Mouse (Mus musculus) testis, adult 10 weeks (tissue): ENCODE results near the gene Stk11. TPM values are rescaled to one million over a fixed set of nuclear protein-coding genes. Genes with fewer than 3 reads are reported as not detected.

ENCODE experiments used
- polyA plus RNA-seq: library from polyadenylated mRNA; stranded (reverse); fragments of 350-450 nt; fragmentation: Illumina TruSeq; extraction: RNeasy Lipid Tissue Mini Kit (QIAGEN cat#74804); gene quantifications from one replicate; pipeline ENCODE4 v1.2.3, GENCODE M21; 2014; ENCODE audit warnings: low read depth, low replicate concordance

Gene Stk11
- polyA plus RNA-seq, result 7.2 TPM

DNA sequence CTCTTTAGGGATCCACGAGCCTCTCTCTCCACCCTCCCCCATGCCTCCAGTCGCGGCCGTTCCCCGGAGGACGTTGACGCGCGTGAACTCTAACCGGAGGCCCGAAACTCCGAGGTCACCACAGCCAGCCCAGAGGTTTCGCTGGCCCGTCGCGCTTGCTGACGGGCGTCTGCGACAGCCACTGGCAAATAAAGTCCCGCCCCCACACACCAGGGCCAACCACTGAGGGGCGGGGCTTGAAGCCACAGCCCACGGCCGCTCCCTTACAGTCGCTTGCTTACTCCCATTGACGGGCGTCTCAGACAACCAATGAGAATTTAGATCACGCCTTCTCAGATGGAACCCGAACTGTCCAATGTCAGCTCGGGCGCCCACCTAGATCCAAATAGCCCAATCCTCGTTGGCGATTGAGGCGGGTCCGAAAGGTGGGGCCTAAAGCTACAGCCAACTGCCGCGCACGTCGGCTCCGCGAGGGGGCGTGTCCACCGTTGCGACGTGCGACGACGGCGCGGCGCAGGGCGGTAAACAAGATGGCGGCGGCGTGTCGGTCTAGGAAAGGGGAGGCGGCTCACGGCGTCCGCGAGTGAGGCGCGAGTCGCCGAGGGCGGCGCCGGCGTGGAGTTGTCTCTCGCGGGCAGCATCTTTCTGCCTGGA, at the start of gene Stk11:
Stk11 (plus strand) TSS at position 514 of the 654 bp plus-strand sequence.

DNA sequence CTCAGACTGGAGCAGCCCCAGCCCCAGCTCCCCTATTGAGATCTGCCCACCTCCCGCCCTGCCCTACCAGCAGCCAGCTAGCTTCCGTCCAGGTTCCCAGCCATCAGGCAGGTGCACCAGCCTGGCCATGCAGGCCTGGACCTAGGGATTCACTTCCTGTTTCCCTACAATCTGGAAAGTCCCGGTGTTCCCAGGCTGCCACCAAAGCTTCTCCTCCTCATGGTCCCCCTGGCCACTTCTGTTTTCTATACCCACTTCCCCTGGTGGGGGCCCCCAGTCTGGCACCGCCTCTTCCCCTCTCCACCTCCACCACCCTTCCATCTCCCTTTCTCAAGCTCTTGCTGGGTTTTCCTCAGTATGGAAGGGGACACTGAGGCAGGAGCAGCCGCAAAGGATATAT, 10.1 kb upstream of the Stk11 start, which contains the start of gene Sbno2:
Sbno2 (minus strand) TSS at position 112 of the 400 bp plus-strand sequence.

DNA sequence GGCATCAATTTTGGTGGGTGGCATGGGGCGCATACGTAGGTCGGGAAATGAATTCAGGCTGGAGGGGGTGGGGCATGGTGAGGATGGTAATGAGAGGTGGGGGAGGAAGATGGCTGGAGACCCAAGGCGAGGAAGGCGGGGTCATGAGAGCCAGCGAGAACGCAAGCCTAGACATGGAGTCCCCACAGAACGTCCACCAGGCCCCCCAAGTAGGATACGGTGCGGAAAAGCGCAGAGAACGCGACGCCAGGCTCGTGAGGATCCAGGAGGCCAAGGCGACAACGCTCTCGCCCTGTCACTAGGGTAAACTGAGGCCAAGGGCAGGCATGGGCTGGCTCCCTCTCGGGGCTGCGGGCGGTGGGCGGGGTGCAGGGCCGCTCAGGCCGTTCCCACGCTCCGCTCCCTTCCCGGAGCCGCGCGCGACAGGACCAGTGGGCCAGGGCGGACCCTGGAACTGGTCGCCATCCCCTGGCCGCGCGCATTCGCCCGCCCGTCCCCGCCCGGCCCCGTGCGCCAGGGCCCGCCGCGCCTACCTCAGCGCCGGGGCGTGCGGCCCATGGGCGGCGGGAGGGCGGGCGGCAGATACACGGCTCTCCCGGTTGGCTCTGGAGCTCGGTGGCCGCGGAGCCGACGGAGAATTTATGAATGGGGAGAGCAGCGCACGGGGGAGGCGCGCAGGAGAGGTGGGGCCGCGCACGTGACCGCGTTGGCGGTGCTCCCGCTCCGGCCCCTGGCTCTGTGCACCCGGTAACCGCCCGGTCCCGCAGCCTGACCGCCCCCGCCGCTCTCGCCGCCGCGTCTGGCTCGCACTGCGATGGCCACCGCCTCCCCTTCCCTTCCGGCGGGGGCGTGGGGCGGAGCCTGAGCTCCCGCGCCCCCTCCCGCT, 23.2 kb downstream of the Stk11 start, which contains the start of gene Atp5d:
Atp5d (plus strand) TSS at position 80 of the 886 bp plus-strand sequence.

DNA sequence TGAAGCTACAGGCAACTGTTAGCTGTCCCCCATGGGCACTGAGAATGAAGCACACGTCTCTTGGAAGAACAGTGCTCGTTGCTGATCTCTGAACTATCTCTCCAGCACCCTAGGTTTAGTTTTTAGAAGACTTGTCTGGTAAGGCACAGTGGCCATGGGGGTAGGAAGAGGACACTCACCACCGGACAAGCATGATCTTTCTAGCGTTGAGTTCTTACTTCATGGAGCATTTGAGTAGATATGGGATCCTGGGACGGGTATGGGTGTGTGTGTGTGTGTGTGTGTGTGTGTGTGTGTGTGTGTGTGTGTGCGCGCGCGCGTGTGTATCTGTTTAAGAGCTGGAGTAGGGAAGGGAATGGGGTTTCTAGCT, 25.0 kb downstream of the Stk11 start, which contains the start of gene Cbarp:
Cbarp (minus strand) TSS at position 170 of the 370 bp plus-strand sequence.

DNA sequence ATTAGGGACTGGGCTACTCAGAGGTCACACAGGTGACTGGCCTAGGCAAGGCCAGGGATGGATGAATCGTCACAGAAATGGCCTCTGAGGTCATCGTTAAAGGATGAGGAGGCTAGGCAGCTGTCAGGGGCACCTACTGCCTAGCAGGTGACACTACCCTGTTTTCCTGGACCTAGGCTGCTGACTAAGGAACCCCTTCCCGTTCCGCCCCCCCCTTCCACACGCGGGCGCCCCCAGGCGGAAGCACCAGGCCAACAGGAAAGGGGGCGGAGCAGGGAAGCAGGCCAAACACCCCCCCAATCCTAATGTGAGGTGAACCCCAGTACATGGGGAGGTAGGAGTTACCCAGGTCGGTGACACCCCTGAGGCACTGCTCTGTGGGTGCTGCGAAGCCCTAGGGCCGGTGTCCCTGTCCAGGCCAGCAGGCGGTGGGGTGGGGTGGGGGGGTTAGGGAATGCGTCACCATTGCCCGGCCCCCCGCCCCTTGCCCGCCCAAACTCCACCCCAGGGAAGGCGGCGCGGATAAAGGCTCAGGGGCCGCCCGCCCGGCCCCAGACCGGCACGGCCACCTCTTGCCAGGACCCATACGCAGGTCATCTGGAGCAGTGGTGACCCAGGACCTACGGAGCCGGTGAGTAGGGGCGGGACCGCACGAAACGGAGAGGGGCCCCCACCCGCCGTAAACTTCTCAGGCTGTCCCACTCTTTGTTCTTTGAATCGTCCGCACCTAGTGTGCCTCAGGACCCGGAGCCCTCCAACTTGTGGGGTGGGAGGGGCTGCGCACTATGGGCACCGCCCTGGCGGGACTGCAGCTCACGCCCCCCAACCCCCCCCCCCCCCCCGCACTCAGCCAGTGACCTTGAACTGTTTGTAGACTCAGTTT, 32.4 kb downstream of the Stk11 start, which contains the start of gene Midn:
Midn (plus strand) TSS at position 554 of the 883 bp plus-strand sequence.

DNA sequence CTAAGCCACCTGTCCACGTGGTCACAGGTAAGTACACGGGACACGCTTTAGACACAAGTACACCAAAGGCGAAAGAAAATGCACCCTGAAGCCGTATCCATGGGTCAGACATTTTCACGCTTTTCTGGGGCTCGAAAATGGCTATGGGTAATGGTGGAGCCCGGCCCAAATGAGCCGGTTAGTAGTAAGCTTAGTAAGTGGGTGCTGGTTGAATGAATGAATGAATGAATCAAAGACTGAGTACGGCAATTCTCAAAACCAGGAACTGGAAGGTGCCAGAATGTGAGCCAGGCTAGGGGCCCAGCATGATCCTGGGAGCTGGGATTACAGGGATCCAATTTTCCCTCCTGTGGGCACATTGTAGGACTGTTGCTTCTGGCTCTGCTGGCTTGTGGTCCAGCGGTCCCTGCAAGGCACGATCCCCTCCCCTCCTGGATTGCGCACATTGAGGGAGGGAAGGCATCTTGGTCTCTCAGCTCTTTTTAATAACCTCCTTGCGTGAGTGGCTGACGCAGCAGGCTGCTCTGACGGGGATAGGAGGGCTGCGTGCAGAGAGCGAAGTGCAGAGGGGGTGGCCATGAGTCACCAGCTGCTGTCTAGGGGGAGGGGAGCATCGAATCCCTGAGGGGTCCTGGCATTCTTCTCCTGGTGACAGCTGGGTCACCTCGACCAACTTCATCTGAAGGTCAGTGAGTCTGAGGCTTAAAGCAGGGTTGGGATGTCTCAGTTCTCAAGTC, 50.0 kb downstream of the Stk11 start, which contains the start of gene Cirbp:
Cirbp (plus strand) TSS at position 594 of the 737 bp plus-strand sequence.

DNA sequence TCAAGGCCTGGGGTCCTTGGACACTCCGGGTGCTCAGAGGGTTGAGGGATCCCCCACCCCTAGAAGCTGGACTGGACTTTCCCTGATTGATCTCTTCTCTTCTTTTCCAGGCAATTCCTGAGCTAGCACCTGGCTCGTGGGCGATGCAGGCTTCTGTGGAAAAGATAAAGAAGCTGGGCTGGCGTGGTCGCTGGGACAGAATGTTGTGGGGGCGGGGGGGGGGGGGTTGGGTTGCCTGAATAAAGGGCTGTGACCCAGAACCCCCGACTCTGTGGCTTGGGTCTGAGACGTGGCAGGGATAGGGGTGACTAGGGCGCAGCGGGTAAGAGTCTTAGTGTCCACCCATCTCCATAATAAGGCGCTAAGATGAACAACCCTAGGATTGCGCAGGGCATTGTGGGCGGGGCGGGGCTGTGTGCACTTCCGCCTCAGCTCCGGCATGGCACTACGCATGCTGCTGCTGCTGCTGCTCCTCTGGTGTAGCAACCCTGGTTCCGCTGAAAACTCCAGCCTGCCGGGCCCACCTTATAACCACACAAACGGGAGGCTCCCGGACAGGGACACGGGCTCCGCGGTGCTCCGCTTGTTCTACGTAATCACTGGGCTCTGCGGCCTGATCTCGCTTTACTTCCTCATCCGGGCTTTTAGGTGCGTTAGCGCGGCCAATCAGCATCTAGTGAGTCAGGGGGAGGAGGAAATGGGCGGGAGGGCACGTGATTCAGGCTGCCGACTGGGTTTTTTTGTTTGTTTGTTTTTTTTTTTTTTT, 57.1 kb downstream of the Stk11 start, which contains the start of gene 1600002K03Rik:
1600002K03Rik (plus strand) TSS at position 418 of the 766 bp plus-strand sequence.

DNA sequence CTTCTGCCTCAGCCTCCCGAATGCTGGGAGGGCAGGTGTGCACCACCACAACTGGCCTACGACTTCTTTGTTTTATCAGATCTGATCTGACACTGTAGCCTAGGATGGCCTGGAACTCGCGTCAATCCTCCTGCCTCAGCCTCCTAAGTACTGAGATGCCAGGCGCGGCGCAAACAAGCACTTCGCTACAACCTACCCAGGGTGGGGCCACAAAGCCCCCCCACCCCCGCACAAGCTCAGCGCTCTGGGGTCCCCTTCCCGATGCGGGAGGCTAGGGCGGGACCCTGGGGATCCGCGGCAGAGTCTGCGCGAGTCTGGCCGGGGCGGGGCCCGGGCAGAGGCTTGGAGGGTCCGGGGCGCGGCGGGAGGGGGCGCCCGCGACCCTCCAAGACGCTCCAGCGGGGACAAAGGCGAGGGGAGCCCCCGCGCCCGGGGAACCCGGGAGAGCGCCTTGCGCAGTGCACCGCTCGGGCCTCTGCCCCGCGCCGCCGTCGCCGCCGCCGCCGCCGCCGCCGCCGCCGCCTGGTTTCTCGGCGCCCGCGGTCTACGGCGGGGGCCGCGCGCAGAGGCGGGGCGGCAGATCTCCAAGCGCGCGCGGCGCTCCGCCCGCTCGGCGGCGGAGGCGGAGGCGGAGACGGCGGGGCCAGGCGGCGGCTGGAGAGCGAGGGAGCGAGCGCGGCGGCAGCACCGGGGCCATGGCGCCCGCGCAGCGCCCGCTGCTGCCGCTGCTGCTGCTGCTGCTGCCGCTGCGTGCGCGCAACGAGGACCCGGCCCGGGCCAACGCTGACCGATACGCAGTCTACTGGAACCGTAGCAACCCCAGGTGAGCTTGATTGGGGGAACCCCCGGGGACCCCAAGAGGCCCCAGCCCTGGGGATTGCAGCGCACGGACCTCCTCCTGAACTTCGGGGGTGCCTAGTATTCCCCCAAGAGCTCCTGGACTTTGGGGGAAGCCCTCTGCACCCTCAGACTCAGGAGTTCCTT, 63.8 kb downstream of the Stk11 start, which contains the start of gene Efna2:
Efna2 (plus strand) TSS at position 415 of the 984 bp plus-strand sequence.

Other genes with a start within 250 kb of the Stk11 start
- gene Prtn3, start 241.3 kb upstream of the Stk11 start, polyA plus RNA-seq, result not detected
- not detected for gene Plppr3, start 241.2 kb upstream of the Stk11 start, polyA plus RNA-seq
- gene Elane, start 229.6 kb upstream of the Stk11 start, polyA plus RNA-seq, result not detected
- not detected for gene Cfd, start 224.9 kb upstream of the Stk11 start, polyA plus RNA-seq
- gene Med16, start 206.9 kb upstream of the Stk11 start, polyA plus RNA-seq, result 0.87 TPM
- gene Gm26602, start 204.9 kb upstream of the Stk11 start, polyA plus RNA-seq, result not detected
- not detected for gene Kiss1r, start 198.8 kb upstream of the Stk11 start, polyA plus RNA-seq
- 1.1 TPM for gene R3hdm4, start 194.6 kb upstream of the Stk11 start, polyA plus RNA-seq
- 1.3 TPM for gene Arid3a, start 188.8 kb upstream of the Stk11 start, polyA plus RNA-seq
- gene Wdr18, start 155.7 kb upstream of the Stk11 start, polyA plus RNA-seq, result 2.0 TPM
- not detected for gene Grin3b, start 145.1 kb upstream of the Stk11 start, polyA plus RNA-seq
- 1.0 TPM for gene Tmem259, start 131.5 kb upstream of the Stk11 start, polyA plus RNA-seq
- 0.48 TPM for gene Cnn2, start 127.2 kb upstream of the Stk11 start, polyA plus RNA-seq
- 0.06 TPM for gene Abca7, start 119.3 kb upstream of the Stk11 start, polyA plus RNA-seq
- gene Arhgap45, start 99.2 kb upstream of the Stk11 start, polyA plus RNA-seq, result not detected
- gene Polr2e, start 76.0 kb upstream of the Stk11 start, polyA plus RNA-seq, result 0.28 TPM
- 260 TPM for gene Gpx4, start 68.6 kb upstream of the Stk11 start, polyA plus RNA-seq
- gene Sbno2, start 10.2 kb upstream of the Stk11 start, polyA plus RNA-seq, result 0.52 TPM
- gene Atp5d, start 22.8 kb downstream of the Stk11 start, polyA plus RNA-seq, result 0.21 TPM
- not detected for gene Cbarp, start 25.0 kb downstream of the Stk11 start, polyA plus RNA-seq
- gene Midn, start 32.5 kb downstream of the Stk11 start, polyA plus RNA-seq, result 3.2 TPM
- 37.8 TPM for gene Cirbp, start 50.2 kb downstream of the Stk11 start, polyA plus RNA-seq
- gene 1600002K03Rik, start 57.1 kb downstream of the Stk11 start, polyA plus RNA-seq, result 1.1 TPM
- gene Efna2, start 63.7 kb downstream of the Stk11 start, polyA plus RNA-seq, result 0.39 TPM
- 72.4 TPM for gene Mum1, start 110.6 kb downstream of the Stk11 start, polyA plus RNA-seq
- gene Ndufs7, start 133.3 kb downstream of the Stk11 start, polyA plus RNA-seq, result 0.88 TPM
- 1.2 TPM for gene Gamt, start 145.2 kb downstream of the Stk11 start, polyA plus RNA-seq
- 43.5 TPM for gene Dazap1, start 145.7 kb downstream of the Stk11 start, polyA plus RNA-seq
- 0.57 TPM for gene Rps15, start 176.7 kb downstream of the Stk11 start, polyA plus RNA-seq
- gene Apc2, start 180.2 kb downstream of the Stk11 start, polyA plus RNA-seq, result not detected
- gene 2310011J03Rik, start 204.7 kb downstream of the Stk11 start, polyA plus RNA-seq, result 0.62 TPM
- 3.3 TPM for gene Pcsk4, start 213.7 kb downstream of the Stk11 start, polyA plus RNA-seq
- 35.5 TPM for gene Reep6, start 214.2 kb downstream of the Stk11 start, polyA plus RNA-seq
- 0.31 TPM for gene Adamtsl5, start 232.6 kb downstream of the Stk11 start, polyA plus RNA-seq
- not detected for gene Plk5, start 240.7 kb downstream of the Stk11 start, polyA plus RNA-seq